Mouse (Mus musculus) small intestine, adult 2 months (tissue): Measurements from ENCODE around the gene Gm13420.

Source experiments
- CTCF ChIP-seq: fragments of 200-500 bp; IDR thresholded peaks from 2 replicates; pipeline ENCODE4 v1.5.1; 2012; ENCODE audit warnings: low read depth, mild to moderate bottlenecking, control low read depth, inconsistent platforms, low read length, moderate library complexity, mixed read lengths; ENCODE audit not compliant: insufficient replicate concordance, insufficient read length; ENCODE audit errors: extremely low read depth
- POLR2A ChIP-seq: fragments of 200-500 bp; IDR thresholded peaks from 2 replicates; pipeline ENCODE4 v1.6.1; 2012; ENCODE audit warnings: low read depth, mild to moderate bottlenecking, control low read depth, inconsistent platforms, low read length, moderate library complexity

- no peak for TF ChIP-seq CTCF
- TF ChIP-seq POLR2A, result no peak
Measured at GRCm38 (mm10) chr2:29716143-29716542, 35.3 kb downstream of the Gm13420 start.
